Mouse (Mus musculus): ENCODE data around the gene Comt.

DNA sequence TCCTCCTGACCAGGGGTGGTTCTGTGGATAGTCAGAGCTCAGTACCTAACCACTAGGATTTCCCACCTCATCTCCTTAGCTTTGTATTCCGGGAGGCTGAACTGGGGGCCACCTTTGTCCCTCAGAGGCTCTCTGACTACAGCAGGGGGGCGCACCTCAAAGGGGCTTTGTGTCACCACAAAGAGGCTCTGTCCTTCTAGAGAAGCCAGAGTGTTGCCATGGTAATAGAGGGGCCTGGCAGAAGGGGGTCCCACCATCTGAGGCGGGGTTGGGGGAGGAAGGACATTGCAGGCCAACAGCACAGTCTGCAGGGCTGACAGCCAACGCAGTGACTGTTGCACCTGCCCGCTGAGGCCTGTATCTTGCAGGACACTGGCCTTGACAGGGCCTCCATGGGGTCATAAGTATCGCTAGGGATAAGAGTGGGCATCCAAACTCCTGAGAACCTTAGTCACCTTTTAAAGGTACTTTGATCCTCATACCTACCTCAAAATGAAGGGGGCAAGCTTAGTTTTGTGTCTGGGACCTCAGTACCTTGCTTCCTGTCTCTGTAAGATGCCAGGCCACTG is 46.1 kb downstream of the Comt start:
- no peak for TF ChIP-seq CTCF (IDR thresholded peaks at IDR 0.05; ENCODE audit: control insufficient read depth, insufficient read depth, low read length)
- TF ChIP-seq POLR2A (IDR thresholded peaks at IDR 0.05; ENCODE audit: borderline replicate concordance, control insufficient read depth, low read depth, low read length), result no peak

All from bone marrow, adult 2 months (tissue).